Mouse (Mus musculus): Measurements from ENCODE around the gene Chd3. TPM values are rescaled to one million over a fixed set of nuclear protein-coding genes. Genes with fewer than 3 reads are reported as not detected.

The Chd3 gene
- polyA plus RNA-seq, 2 experiments, result 2.4 to 13.7 TPM

- no peak for ATAC-seq (ENCODE audit: insufficient read depth)
- H3K27me3 ChIP-seq (ENCODE audit: control insufficient read depth, insufficient read depth, low read length), result no peaks in the 10 kb centered on the region
These were observed 52.8 kb downstream of the Chd3 start for GRCm38 (mm10) chr11:69316361-69316760.

GRCm38 (mm10) chr11:69311266-69311665 lies 57.9 kb downstream of the Chd3 start:
- H3K27ac ChIP-seq, result no peak overlapping the region
- H3K9me3 ChIP-seq (ENCODE audit: control insufficient read depth, low read length), result no peaks in the 10 kb centered on the region
- DNase-seq (ENCODE audit: low read depth in 3 of 3, low spot score in 3 of 3) (no peak), ATAC-seq (ENCODE audit: insufficient read depth) (no peak)
- H3K4me1 ChIP-seq (replicated peaks; ENCODE audit: control insufficient read depth in 2 of 2, insufficient read depth in 2 of 2, low read length in 1 of 2), result 0 out of 4 replicates have a peak, but pooled peaks cover 0 to 1% of the 10 kb centered on the region in 2 experiments
- no peak overlapping the region for H3K4me3 ChIP-seq (ENCODE audit: insufficient read depth in 1 of 2, low read depth in 2 of 2, low read length in 2 of 2)
- H3K9ac ChIP-seq (replicated peaks), result no peak overlapping the region
- H3K4me2 ChIP-seq (ENCODE audit: low read depth), result no peak overlapping the region
- H3K27me3 ChIP-seq (ENCODE audit: control insufficient read depth, insufficient read depth, low read length), result no peaks in the 10 kb centered on the region
- peaks cover 10% of the 10 kb centered on the region for H3K36me3 ChIP-seq (replicated peaks; ENCODE audit: control insufficient read depth, insufficient read depth, low read depth)
- TF ChIP-seq EP300 (IDR thresholded peaks at IDR 0.05; ENCODE audit: low read depth), result no peak
- TF ChIP-seq CTCF (IDR thresholded peaks at IDR 0.05; ENCODE audit: low read depth), result no peak
- WGBS (ENCODE audit: insufficient replicate concordance), result 82% methylated on average over 7 of the region's 7 CpGs

More at GRCm38 (mm10) chr11:69316361-69316760, 52.8 kb downstream of the Chd3 start:
- Histone ChIP-seq H3K4me2 (ENCODE audit: low read depth) (no peak overlapping the region), H3K9me3 (ENCODE audit: control insufficient read depth, low read length) (no peaks in the 10 kb centered on the region), H3K4me3 (ENCODE audit: insufficient read depth in 1 of 2, low read depth in 2 of 2, low read length in 2 of 2) (no peak overlapping the region), H3K9ac (replicated peaks) (no peak overlapping the region), H3K36me3 (replicated peaks; ENCODE audit: control insufficient read depth, insufficient read depth, low read depth) (no peaks in the 10 kb centered on the region; the same call in 1 of the 2 replicates), H3K27ac (no peak overlapping the region), H3K4me1 (replicated peaks; ENCODE audit: control insufficient read depth in 2 of 2, insufficient read depth in 2 of 2, low read length in 1 of 2) (no peaks in the 10 kb centered on the region)
- no peak for DNase-seq (ENCODE audit: low read depth in 3 of 3, low spot score in 3 of 3)
- WGBS (ENCODE audit: insufficient replicate concordance), result 86% methylated on average over 6 of the region's 6 CpGs
- TF ChIP-seq CTCF (IDR thresholded peaks at IDR 0.05; ENCODE audit: low read depth) (no peak), EP300 (IDR thresholded peaks at IDR 0.05; ENCODE audit: low read depth) (no peak)

DNA sequence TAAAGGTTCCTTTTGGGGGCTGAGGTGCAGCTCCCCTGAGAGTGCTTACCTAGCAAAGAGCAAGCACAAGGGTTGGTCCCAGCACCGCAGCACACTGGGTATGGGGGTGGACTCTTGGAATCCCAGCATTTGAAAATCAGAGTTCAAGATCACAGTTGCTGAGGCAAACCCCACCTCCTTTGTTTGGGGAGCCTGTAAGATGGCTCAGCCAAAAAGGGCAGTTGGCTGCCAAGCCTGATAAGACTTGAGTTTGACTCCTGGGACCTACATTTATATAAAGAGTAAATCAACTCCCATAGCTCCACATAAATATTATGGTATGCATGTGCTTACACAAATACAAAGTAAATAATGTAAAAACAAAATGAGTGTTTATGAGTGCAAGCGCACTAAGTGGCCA lies 63.2 kb downstream of the Chd3 start:
- no peaks in the 10 kb centered on the region for H3K27me3 ChIP-seq (ENCODE audit: control insufficient read depth, insufficient read depth, low read length)
- H3K9me3 ChIP-seq (ENCODE audit: control insufficient read depth, low read length), result no peaks in the 10 kb centered on the region
- no peak for TF ChIP-seq EP300 (IDR thresholded peaks at IDR 0.05; ENCODE audit: low read depth)
- no peak for TF ChIP-seq CTCF (IDR thresholded peaks at IDR 0.05; ENCODE audit: low read depth)
- H3K4me1 ChIP-seq (replicated peaks; ENCODE audit: control insufficient read depth in 2 of 2, insufficient read depth in 2 of 2, low read length in 1 of 2), result 0 out of 4 replicates have a peak, but pooled peaks cover 0 to 2% of the 10 kb centered on the region in 2 experiments
- ATAC-seq (ENCODE audit: insufficient read depth) (no peak), DNase-seq (ENCODE audit: low read depth in 3 of 3, low spot score in 3 of 3) (no peak)
- no peak overlapping the region for H3K4me2 ChIP-seq (ENCODE audit: low read depth)
- peaks cover 10% of the 10 kb centered on the region for H3K36me3 ChIP-seq (replicated peaks; ENCODE audit: control insufficient read depth, insufficient read depth, low read depth)
- H3K9ac ChIP-seq (replicated peaks), result no peak overlapping the region
- WGBS (ENCODE audit: insufficient replicate concordance), result 60% methylated on average over 2 of the region's 2 CpGs
- H3K4me3 ChIP-seq (ENCODE audit: insufficient read depth in 1 of 2, low read depth in 2 of 2, low read length in 2 of 2), result no peak overlapping the region
- H3K27ac ChIP-seq, result no peak overlapping the region

DNA sequence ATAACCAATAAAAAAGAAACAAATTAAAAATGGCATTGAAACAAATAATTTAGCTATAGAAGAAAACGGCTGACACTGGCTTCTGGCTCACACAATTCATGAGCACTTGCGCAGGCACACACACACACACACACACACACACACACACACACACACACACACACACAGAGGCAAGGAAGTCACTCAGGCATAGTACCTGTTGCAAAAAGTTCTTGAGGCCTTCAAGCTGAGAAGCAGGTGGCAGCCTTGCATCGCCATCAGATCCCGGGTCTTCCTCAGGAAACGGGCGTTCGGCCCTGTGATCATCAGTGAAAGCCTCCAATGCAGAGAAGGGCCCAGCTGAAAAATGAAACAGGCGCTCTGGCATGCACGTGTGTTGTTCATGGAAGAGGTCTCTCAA lies 63.9 kb downstream of the Chd3 start:
- Histone ChIP-seq H3K36me3 (replicated peaks; ENCODE audit: control insufficient read depth, insufficient read depth, low read depth) (peaks cover 2% of the 10 kb centered on the region), H3K9me3 (ENCODE audit: control insufficient read depth, low read length) (no peaks in the 10 kb centered on the region), H3K27ac (no peak overlapping the region), H3K4me1 (replicated peaks; ENCODE audit: control insufficient read depth in 2 of 2, insufficient read depth in 2 of 2, low read length in 1 of 2) (0 out of 4 replicates have a peak, but pooled peaks cover 0 to 2% of the 10 kb centered on the region in 2 experiments), H3K4me3 (ENCODE audit: insufficient read depth in 1 of 2, low read depth in 2 of 2, low read length in 2 of 2) (no peak overlapping the region), H3K9ac (replicated peaks) (no peak overlapping the region), H3K27me3 (ENCODE audit: control insufficient read depth, insufficient read depth, low read length) (no peaks in the 10 kb centered on the region), H3K4me2 (ENCODE audit: low read depth) (no peak overlapping the region)
- TF ChIP-seq CTCF (IDR thresholded peaks at IDR 0.05; ENCODE audit: low read depth), result no peak
- no peak for TF ChIP-seq EP300 (IDR thresholded peaks at IDR 0.05; ENCODE audit: low read depth)
- ATAC-seq (ENCODE audit: insufficient read depth) (no peak), DNase-seq (ENCODE audit: low read depth in 3 of 3, low spot score in 3 of 3) (no peak)
- 80% methylated on average over 9 of the region's 9 CpGs for WGBS (ENCODE audit: insufficient replicate concordance)

GRCm38 (mm10) chr11:69302817-69303216 lies 66.4 kb downstream of the Chd3 start:
- Histone ChIP-seq H3K4me2 (ENCODE audit: low read depth) (no peak overlapping the region), H3K4me3 (ENCODE audit: insufficient read depth in 1 of 2, low read depth in 2 of 2, low read length in 2 of 2) (no peak overlapping the region), H3K9me3 (ENCODE audit: control insufficient read depth, low read length) (no peaks in the 10 kb centered on the region), H3K4me1 (replicated peaks; ENCODE audit: control insufficient read depth in 2 of 2, insufficient read depth in 2 of 2, low read length in 1 of 2) (0 out of 4 replicates have a peak, but pooled peaks cover 0 to 2% of the 10 kb centered on the region in 2 experiments), H3K27me3 (ENCODE audit: control insufficient read depth, insufficient read depth, low read length) (no peaks in the 10 kb centered on the region), H3K36me3 (replicated peaks; ENCODE audit: control insufficient read depth, insufficient read depth, low read depth) (no peaks in the 10 kb centered on the region; the same call in none of the 2 replicates), H3K9ac (replicated peaks) (no peak overlapping the region), H3K27ac (no peak overlapping the region)
- no peak for ATAC-seq (ENCODE audit: insufficient read depth)
- 72% methylated on average over 7 of the region's 7 CpGs for WGBS (ENCODE audit: insufficient replicate concordance)
- DNase-seq (ENCODE audit: low read depth in 3 of 3, low spot score in 3 of 3), result no peak
- TF ChIP-seq EP300 (IDR thresholded peaks at IDR 0.05; ENCODE audit: low read depth) (no peak), CTCF (IDR thresholded peaks at IDR 0.05; ENCODE audit: low read depth) (no peak)

All from liver, embryonic 14.5 days (tissue).